Mouse (Mus musculus) kidney, embryonic 15.5 days (tissue): ENCODE results near the gene Serpina3b. TPM values are rescaled to one million over a fixed set of nuclear protein-coding genes. Genes with fewer than 3 reads are reported as not detected.
"Not testable (repeated sequence)": the region's sequence is repeated elsewhere in the genome, so short reads cannot be mapped to it uniquely, and the experiment has no call there.

Experiments
- ATAC-seq: fragments of 200-750 bp; cut with Nextera tagmentation; replicated peaks from 2 replicates; pipeline ENCODE4 v1.8.0; 2017; ENCODE audit warnings: moderate TSS enrichment; ENCODE audit not compliant: low FRiP score
- H3K27ac ChIP-seq: fragments of 300-500 bp; sonication (generic); 2 replicates; pipeline ENCODE4 v1.5.1; 2015; ENCODE audit warnings: mild to moderate bottlenecking, inconsistent platforms
- H3K27me3 ChIP-seq: fragments of 300-500 bp; sonication (generic); 2 replicates; pipeline ENCODE4 v1.6.1; 2015; ENCODE audit warnings: inconsistent platforms
- H3K36me3 ChIP-seq: fragments of 300-500 bp; sonication (generic); 2 replicates; pipeline ENCODE4 v1.6.1; 2015; ENCODE audit warnings: inconsistent platforms
- H3K4me1 ChIP-seq: fragments of 300-500 bp; sonication (generic); 2 replicates; pipeline ENCODE4 v1.6.1; 2015; ENCODE audit warnings: inconsistent platforms
- H3K4me2 ChIP-seq: fragments of 300-500 bp; sonication (generic); 2 replicates; pipeline ENCODE4 v1.6.1; 2015; ENCODE audit warnings: moderate library complexity, mild to moderate bottlenecking, inconsistent platforms
- H3K4me3 ChIP-seq: fragments of 300-500 bp; sonication (generic); replicated peaks from 2 replicates; pipeline ENCODE4 v1.5.1; 2015; ENCODE audit warnings: mild to moderate bottlenecking, inconsistent platforms
- H3K9ac ChIP-seq: fragments of 300-500 bp; sonication (generic); 2 replicates; pipeline ENCODE4 v1.6.1; 2015; ENCODE audit warnings: mild to moderate bottlenecking, inconsistent platforms
- H3K9me3 ChIP-seq: fragments of 300-500 bp; sonication (generic); replicated peaks from 2 replicates; pipeline ENCODE4 v1.6.1; 2016; ENCODE audit warnings: inconsistent platforms
- WGBS: fragments of 180-500 bp; shearing (Covaris S2); methylation state at CpG from one replicate; pipeline ENCODE4 v1.1.7; 2015; ENCODE audit warnings: mixed read lengths; 5-methylcytosine and 5-hydroxymethylcytosine counted together
- polyA plus RNA-seq: library from polyadenylated mRNA; unstranded; fragments of >200 nt; fragmentation: Nextera tagmentation; extraction: Ambion mirVana; gene quantifications from 2 replicates; pipeline ENCODE4 v1.2.1, GENCODE M21; 2015

Gene Serpina3b
- 0.08 and 0.14 TPM in 2 replicates for polyA plus RNA-seq

- no peak within 1 kb of the TSS for H3K27ac ChIP-seq
- ATAC-seq, result no peak
Observed at GRCm38 (mm10) chr12:104127696-104128095, at the start of gene Serpina3b. Gene Serpina3b (plus strand): TSS chr12:104127996.

GRCm38 (mm10) chr12:104090119-104090518, 37.7 kb upstream of the Serpina3b start:
- no peak for ATAC-seq
- no peaks in the 10 kb centered on the region for H3K4me1 ChIP-seq
- H3K4me3 ChIP-seq, result no peak overlapping the region
- 69% methylated on average over 2 of the region's 2 CpGs for WGBS
- no peak overlapping the region for H3K9ac ChIP-seq
- no peak overlapping the region for H3K27ac ChIP-seq
- H3K36me3 ChIP-seq, result no peaks in the 10 kb centered on the region
- H3K9me3 ChIP-seq, result no peaks in the 10 kb centered on the region
- no peak overlapping the region for H3K4me2 ChIP-seq
- no peaks in the 10 kb centered on the region for H3K27me3 ChIP-seq

More at GRCm38 (mm10) chr12:104127696-104128095, at the start of gene Serpina3b:
- no peak within 1 kb of the TSS for H3K4me3 ChIP-seq
- no peaks in the 10 kb centered on the region for H3K36me3 ChIP-seq
- no peaks in the 10 kb centered on the region for H3K27me3 ChIP-seq
- no peak within 1 kb of the TSS for H3K4me2 ChIP-seq
- WGBS, result 70% methylated on average over 5 of the region's 5 CpGs
- H3K9me3 ChIP-seq, result no peaks in the 10 kb centered on the region
- H3K4me1 ChIP-seq, result no peaks in the 10 kb centered on the region
- no peak within 1 kb of the TSS for H3K9ac ChIP-seq

GRCm38 (mm10) chr12:104091303-104091702, 36.5 kb upstream of the Serpina3b start:
- no peak for ATAC-seq
- Histone ChIP-seq H3K36me3 (no peaks in the 10 kb centered on the region), H3K9me3 (no peaks in the 10 kb centered on the region), H3K9ac (no peak overlapping the region), H3K4me3 (no peak overlapping the region), H3K4me2 (no peak overlapping the region), H3K27me3 (no peaks in the 10 kb centered on the region), H3K4me1 (no peaks in the 10 kb centered on the region), H3K27ac (no peak overlapping the region)
- WGBS, result 90% methylated on average over 1 of the region's 1 CpGs

GRCm38 (mm10) chr12:104100768-104101167, 27.0 kb upstream of the Serpina3b start, which contains the start of gene Serpina5:
Gene Serpina5 (plus strand): TSS chr12:104101113.
- no peak within 1 kb of the TSS for H3K9ac ChIP-seq
- no peaks in the 10 kb centered on the region for H3K27me3 ChIP-seq
- H3K9me3 ChIP-seq, result no peaks in the 10 kb centered on the region
- H3K4me2 ChIP-seq, result no peak within 1 kb of the TSS
- H3K27ac ChIP-seq, result no peak within 1 kb of the TSS
- no peak for ATAC-seq
- H3K4me1 ChIP-seq, result no peaks in the 10 kb centered on the region
- no peaks in the 10 kb centered on the region for H3K36me3 ChIP-seq
- 89% methylated on average over 6 of the region's 6 CpGs for WGBS
- no peak within 1 kb of the TSS for H3K4me3 ChIP-seq

GRCm38 (mm10) chr12:104105847-104106246, 21.9 kb upstream of the Serpina3b start:
- Histone ChIP-seq H3K27me3 (no peaks in the 10 kb centered on the region), H3K9me3 (no peaks in the 10 kb centered on the region), H3K4me2 (no peak overlapping the region), H3K27ac (no peak overlapping the region), H3K4me3 (no peak overlapping the region), H3K36me3 (no peaks in the 10 kb centered on the region), H3K9ac (no peak overlapping the region), H3K4me1 (no peaks in the 10 kb centered on the region)
- no peak for ATAC-seq

GRCm38 (mm10) chr12:104106919-104107318, 20.9 kb upstream of the Serpina3b start:
- H3K9ac ChIP-seq, result no peak overlapping the region
- H3K4me2 ChIP-seq, result no peak overlapping the region
- no peaks in the 10 kb centered on the region for H3K4me1 ChIP-seq
- H3K27ac ChIP-seq, result no peak overlapping the region
- no peaks in the 10 kb centered on the region for H3K9me3 ChIP-seq
- ATAC-seq, result no peak
- no peaks in the 10 kb centered on the region for H3K27me3 ChIP-seq
- no peak overlapping the region for H3K4me3 ChIP-seq
- H3K36me3 ChIP-seq, result no peaks in the 10 kb centered on the region

GRCm38 (mm10) chr12:104108507-104108906, 19.3 kb upstream of the Serpina3b start:
- Histone ChIP-seq H3K4me2 (no peak overlapping the region), H3K27ac (no peak overlapping the region), H3K9me3 (no peaks in the 10 kb centered on the region), H3K27me3 (no peaks in the 10 kb centered on the region), H3K9ac (no peak overlapping the region), H3K4me1 (no peaks in the 10 kb centered on the region), H3K4me3 (no peak overlapping the region), H3K36me3 (no peaks in the 10 kb centered on the region)
- 75% methylated on average over 2 of the region's 2 CpGs for WGBS
- no peak for ATAC-seq

- H3K27ac ChIP-seq, H3K4me2 ChIP-seq, H3K9ac ChIP-seq, H3K9me3 ChIP-seq, H3K36me3 ChIP-seq, H3K4me1 ChIP-seq, H3K27me3 ChIP-seq, H3K4me3 ChIP-seq, ATAC-seq: not testable (repeated sequence)
- WGBS, result 77% methylated on average over 11 of the region's 11 CpGs
Observed at GRCm38 (mm10) chr12:104112333-104112732, 15.5 kb upstream of the Serpina3b start, which contains the start of gene Serpina3a. Gene Serpina3a (plus strand): TSS chr12:104112724.

- Histone ChIP-seq H3K36me3 (no peaks in the 10 kb centered on the region), H3K4me2 (no peak overlapping the region), H3K4me3 (no peak overlapping the region), H3K9me3 (no peaks in the 10 kb centered on the region), H3K27me3 (no peaks in the 10 kb centered on the region), H3K4me1 (no peaks in the 10 kb centered on the region), H3K27ac (no peak overlapping the region), H3K9ac (no peak overlapping the region)
- WGBS, result 46% methylated on average over 3 of the region's 3 CpGs
- no peak for ATAC-seq
Observed at GRCm38 (mm10) chr12:104114921-104115579, 12.7 kb upstream of the Serpina3b start.

GRCm38 (mm10) chr12:104123097-104123496, 4.7 kb upstream of the Serpina3b start:
- H3K36me3 ChIP-seq, result no peaks in the 10 kb centered on the region
- no peak overlapping the region for H3K4me2 ChIP-seq
- WGBS, result 88% methylated on average over 1 of the region's 1 CpGs
- no peak overlapping the region for H3K9ac ChIP-seq
- no peaks in the 10 kb centered on the region for H3K9me3 ChIP-seq
- H3K27ac ChIP-seq, result no peak overlapping the region
- no peak for ATAC-seq
- H3K4me3 ChIP-seq, result no peak overlapping the region
- H3K4me1 ChIP-seq, result no peaks in the 10 kb centered on the region
- H3K27me3 ChIP-seq, result no peaks in the 10 kb centered on the region

- 89% methylated on average over 2 of the region's 2 CpGs for WGBS
- no peak for ATAC-seq
- Histone ChIP-seq H3K27me3 (no peaks in the 10 kb centered on the region), H3K4me2 (no peak overlapping the region), H3K4me1 (no peaks in the 10 kb centered on the region), H3K9me3 (no peaks in the 10 kb centered on the region), H3K4me3 (no peak overlapping the region), H3K9ac (no peak overlapping the region), H3K27ac (no peak overlapping the region), H3K36me3 (no peaks in the 10 kb centered on the region)
Observed at GRCm38 (mm10) chr12:104123996-104124395, 3.8 kb upstream of the Serpina3b start.

- Histone ChIP-seq H3K27me3 (no peaks in the 10 kb centered on the region), H3K4me2 (no peak overlapping the region), H3K27ac (no peak overlapping the region), H3K36me3 (no peaks in the 10 kb centered on the region), H3K4me3 (no peak overlapping the region), H3K9ac (no peak overlapping the region), H3K9me3 (no peaks in the 10 kb centered on the region), H3K4me1 (no peaks in the 10 kb centered on the region)
- ATAC-seq, result no peak
- WGBS, result 57% methylated on average over 5 of the region's 5 CpGs
Observed at GRCm38 (mm10) chr12:104125021-104125560, 2.7 kb upstream of the Serpina3b start.

GRCm38 (mm10) chr12:104131041-104131440, 3.2 kb downstream of the Serpina3b start:
- no peaks in the 10 kb centered on the region for H3K36me3 ChIP-seq
- H3K4me3 ChIP-seq, result no peak overlapping the region
- no peak for ATAC-seq
- H3K4me1 ChIP-seq, result no peaks in the 10 kb centered on the region
- no peak overlapping the region for H3K9ac ChIP-seq
- no peaks in the 10 kb centered on the region for H3K9me3 ChIP-seq
- no peaks in the 10 kb centered on the region for H3K27me3 ChIP-seq
- no peak overlapping the region for H3K27ac ChIP-seq
- no peak overlapping the region for H3K4me2 ChIP-seq
